Mouse (Mus musculus): ENCODE results near the gene Slc6a17. TPM values are rescaled to one million over a fixed set of nuclear protein-coding genes. Genes with fewer than 3 reads are reported as not detected.

Slc6a17 gene
- total RNA-seq, 2 experiments from 2014 or later, result 396 to 412 TPM

- intact Hi-C loops (cut with DNase I), result no loop called here
- no peak for DNase-seq (ENCODE audit: low spot score in 2 of 2)
Measured at GRCm38 (mm10) chr3:107431268-107431667, 86.5 kb downstream of the Slc6a17 start.

GRCm38 (mm10) chr3:107424258-107425041, 93.4 kb downstream of the Slc6a17 start:
- peak; percentile 65 to 90 for DNase-seq (ENCODE audit: low spot score in 2 of 2)
- intact Hi-C loops (cut with DNase I), result no loop called here

- intact Hi-C loops (cut with DNase I), result no loop called here
Measured at GRCm38 (mm10) chr3:107420156-107420555, 97.7 kb downstream of the Slc6a17 start.

More at GRCm38 (mm10) chr3:107420156-107420555, 97.7 kb downstream of the Slc6a17 start:
- DNase-seq (ENCODE audit: low spot score in 2 of 2), result no peak

Other genes starting within 250 kb of the Slc6a17 start
- gene Lamtor5, start 239.2 kb downstream of the Slc6a17 start, total RNA-seq (2021), result 10 to 100 TPM; 66.9 to 73.0 TPM
- 1 to 10 TPM; 1.7 TPM for gene Slc16a4, start 226.8 kb downstream of the Slc6a17 start, total RNA-seq (2021)
- 10 to 100 TPM; 24.2 to 28.2 TPM for gene Rbm15, start 184.3 kb downstream of the Slc6a17 start, total RNA-seq (2021)
- gene Kcnc4, start 58.5 kb downstream of the Slc6a17 start, total RNA-seq (2021), result 10 to 100 TPM; 62.5 to 66.4 TPM
- gene Ubl4b, start 37.1 kb upstream of the Slc6a17 start, total RNA-seq (2021), result under 1 TPM in 1 of 2 experiments, not detected in 1; 0.23 TPM
- under 1 TPM; 0.87 to 0.94 TPM for gene Alx3, start 77.0 kb upstream of the Slc6a17 start, total RNA-seq (2021)
- not detected for gene Gm10961, start 113.3 kb upstream of the Slc6a17 start, total RNA-seq (2021)
- gene Strip1, start 113.7 kb upstream of the Slc6a17 start, total RNA-seq (2021), result 10 to 100 TPM; 58.3 to 63.6 TPM
- 100 to 1,000 TPM; 324 to 332 TPM for gene Ahcyl1, start 178.5 kb upstream of the Slc6a17 start, total RNA-seq (2021)
- gene Csf1, start 242.5 kb upstream of the Slc6a17 start, total RNA-seq (2021), result 10 to 100 TPM; 10.7 to 11.2 TPM